Mouse (Mus musculus) cerebellum, adult 11-12 months (tissue): Measurements from ENCODE around the gene Mink1.
"Not testable (repeated sequence)": the region's sequence is repeated elsewhere in the genome, so short reads cannot be mapped to it uniquely, and the experiment has no call there.

Source experiments
- DNase-seq: peaks from one replicate; pipeline ENCODE4 v3.0.0; 2022

The Mink1 gene

DNA sequence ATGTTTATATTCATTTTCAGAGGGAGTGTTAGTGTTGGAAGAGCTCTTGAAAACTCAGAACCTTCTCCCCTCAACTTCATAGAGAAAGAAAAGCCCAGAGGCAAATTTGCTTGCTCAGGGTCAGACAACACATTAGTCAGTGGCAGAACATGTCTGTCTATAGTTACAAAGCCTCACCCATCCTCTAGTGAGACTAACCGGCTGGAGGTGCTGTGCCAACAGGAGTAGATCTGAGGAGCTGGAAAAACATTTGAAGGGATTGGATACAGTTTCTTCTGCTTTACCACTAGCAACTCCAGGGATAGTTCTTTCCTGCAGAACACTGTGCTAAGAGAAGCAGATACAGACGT lies 769 bp upstream of the Mink1 start:
- DNase-seq: no peak

DNA sequence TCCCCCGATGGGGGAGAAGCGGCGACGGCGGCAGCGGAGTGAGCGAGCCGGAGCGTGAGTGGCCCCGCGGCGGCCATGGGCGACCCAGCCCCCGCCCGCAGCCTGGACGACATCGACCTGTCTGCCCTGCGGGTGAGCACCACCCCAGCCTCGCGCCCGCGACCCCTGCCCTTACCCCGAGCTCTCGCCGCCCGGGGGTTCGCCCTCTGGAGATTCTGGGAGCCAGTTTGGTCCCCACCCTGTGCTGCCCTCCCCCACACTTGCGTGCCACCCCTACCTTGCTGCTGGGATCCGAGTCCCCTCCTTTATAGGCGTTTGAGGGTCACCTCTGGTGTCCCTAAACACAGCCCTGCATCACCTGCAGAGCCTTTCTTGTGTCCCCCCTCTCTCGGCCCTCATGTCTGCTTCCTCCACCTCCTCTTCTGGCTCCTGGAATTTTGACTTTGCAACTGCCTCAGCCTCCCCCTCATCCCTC lies 351 bp downstream of the Mink1 start:
- DNase-seq: no peak

GRCm38 (mm10) chr11:70563470-70564275 lies 992 bp downstream of the Mink1 start:
- DNase-seq: peak; percentile 30

DNA sequence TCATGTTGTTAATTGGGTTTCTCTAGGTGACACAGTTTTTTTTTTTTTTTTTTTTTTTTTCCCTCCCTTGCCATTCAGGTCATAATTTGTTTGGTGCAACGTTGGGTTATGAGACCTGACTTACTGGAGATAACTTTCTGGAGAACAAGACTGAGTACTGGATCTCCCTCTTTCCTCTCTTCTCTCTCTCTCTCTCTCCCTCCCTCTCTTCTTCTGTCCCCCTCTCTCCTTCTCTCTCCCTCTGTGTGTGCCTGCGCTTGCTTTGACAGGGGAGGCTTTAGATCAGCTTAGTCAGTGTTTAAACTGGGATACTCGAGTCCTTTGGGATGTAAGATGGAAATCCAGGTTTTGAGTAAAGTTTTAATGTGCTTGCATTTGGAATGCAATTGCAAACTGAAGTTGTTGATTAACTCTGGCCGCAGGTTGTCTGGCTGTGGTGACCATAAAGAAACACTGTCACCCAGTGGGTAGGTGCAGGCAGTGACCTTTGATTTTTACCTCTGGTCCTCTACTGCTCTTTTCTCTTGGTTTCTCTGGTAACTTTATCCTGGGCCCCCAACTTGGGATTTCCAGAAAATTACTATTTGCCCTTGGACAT lies 1.7 kb downstream of the Mink1 start:
- DNase-seq: no peak

GRCm38 (mm10) chr11:70566586-70566985 lies 3.9 kb downstream of the Mink1 start:
- DNase-seq: no peak

DNA sequence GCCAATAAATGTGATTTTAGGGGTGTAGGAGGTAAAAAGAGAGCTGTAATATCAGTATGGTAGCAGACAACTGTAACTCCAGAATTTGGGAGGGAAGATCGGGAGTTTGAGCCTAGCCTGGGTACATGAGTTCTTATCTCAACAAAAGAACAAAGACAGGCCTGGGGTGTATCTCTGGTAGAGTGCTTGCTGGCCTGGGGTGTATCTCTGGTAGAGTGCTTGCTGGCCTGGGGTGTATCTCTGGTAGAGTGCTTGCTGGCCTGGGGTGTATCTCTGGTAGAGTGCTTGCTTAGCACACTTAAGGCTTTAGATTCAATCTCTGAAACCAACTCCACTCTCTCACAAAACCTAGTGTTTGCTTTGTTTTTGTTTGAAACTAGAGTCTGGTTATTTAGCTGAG lies 7.9 kb downstream of the Mink1 start:
- DNase-seq: not testable (repeated sequence)

GRCm38 (mm10) chr11:70571641-70572040 lies 9.0 kb downstream of the Mink1 start:
- DNase-seq: no peak

- DNase-seq: no peak
Observed at GRCm38 (mm10) chr11:70572348-70572902, 9.7 kb downstream of the Mink1 start.

GRCm38 (mm10) chr11:70573872-70574271 lies 11.2 kb downstream of the Mink1 start:
- DNase-seq: no peak

DNA sequence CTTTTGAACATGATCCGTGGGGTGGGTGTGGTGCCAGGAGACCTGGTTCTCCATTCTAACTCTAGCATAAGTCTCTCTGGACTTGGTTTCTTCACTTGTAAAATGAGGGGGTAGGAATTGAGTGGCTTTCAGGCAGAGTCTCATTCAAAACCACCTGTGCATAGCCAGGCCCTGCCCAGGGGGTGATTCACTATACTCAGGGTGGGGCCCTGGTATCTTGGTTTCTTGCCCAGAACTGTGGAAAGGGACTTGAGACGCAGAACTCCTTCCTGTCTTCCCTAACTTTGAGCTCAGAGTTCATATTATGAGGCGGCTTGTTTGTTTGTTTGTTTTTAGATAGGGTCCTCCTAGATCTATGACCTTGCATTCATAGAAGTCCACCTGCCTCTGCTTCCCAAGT lies 14.5 kb downstream of the Mink1 start:
- DNase-seq: no peak

GRCm38 (mm10) chr11:70578962-70579361 lies 16.3 kb downstream of the Mink1 start:
- DNase-seq: no peak

GRCm38 (mm10) chr11:70579710-70580357 lies 17.2 kb downstream of the Mink1 start:
- DNase-seq: no peak

- no peak for DNase-seq
Observed at GRCm38 (mm10) chr11:70580358-70580720, 17.7 kb downstream of the Mink1 start.

- DNase-seq: no peak
Observed at GRCm38 (mm10) chr11:70580921-70581320, 18.2 kb downstream of the Mink1 start.

DNA sequence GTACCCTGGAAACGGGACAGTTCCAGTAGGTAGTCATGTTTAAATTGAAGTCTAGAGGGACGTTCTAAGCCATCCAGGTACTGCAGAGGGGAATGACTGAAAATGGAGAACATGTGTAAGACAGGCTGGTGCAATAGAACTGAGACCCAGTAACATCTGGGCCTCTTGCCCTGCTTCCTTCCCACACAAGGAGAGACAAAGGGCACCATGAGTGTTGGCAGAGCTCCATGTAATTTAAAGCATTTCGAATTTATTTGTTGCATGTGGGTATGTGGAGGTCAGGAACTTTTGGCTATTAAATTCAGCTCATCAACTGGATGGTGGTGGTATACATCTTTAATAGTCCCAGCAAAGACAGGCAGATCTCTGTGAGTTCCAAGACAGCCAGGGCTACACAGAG lies 19.5 kb downstream of the Mink1 start:
- DNase-seq: no peak

DNA sequence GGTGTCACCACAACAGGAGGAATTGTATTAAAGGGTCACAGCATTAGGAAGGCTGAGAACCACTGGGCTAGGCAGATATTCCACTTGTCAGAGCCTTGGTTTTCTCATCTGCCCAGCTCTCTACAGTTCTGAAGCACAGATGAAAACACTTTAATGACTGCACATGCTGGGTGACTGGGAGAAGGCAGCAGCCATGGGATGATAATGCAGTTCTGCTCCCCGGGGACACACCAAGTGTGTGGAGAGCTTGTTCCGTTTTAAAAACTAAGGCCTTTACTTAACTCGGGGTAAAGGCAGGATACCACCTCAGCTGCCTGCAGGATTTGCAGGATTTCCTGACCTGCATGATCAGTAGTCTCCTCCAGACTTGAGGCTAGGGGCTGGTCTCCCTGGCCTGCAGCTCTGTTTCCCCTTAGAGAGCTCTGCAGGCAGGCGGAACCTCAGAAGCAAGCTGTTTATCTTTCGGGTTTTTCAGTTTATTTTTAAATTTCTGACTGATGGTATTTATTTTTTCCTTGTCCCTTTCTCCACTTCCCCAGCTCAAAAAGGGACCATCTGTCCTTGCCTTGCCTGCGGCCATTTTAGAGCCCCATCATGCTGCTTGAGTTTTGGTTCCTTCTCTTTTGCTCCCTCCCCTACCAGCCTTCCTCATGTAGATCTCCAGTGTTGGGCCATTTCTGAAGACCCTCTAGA lies 20.5 kb downstream of the Mink1 start:
- no peak for DNase-seq

- DNase-seq: no peak
Observed at GRCm38 (mm10) chr11:70583775-70584174, 21.1 kb downstream of the Mink1 start.

DNA sequence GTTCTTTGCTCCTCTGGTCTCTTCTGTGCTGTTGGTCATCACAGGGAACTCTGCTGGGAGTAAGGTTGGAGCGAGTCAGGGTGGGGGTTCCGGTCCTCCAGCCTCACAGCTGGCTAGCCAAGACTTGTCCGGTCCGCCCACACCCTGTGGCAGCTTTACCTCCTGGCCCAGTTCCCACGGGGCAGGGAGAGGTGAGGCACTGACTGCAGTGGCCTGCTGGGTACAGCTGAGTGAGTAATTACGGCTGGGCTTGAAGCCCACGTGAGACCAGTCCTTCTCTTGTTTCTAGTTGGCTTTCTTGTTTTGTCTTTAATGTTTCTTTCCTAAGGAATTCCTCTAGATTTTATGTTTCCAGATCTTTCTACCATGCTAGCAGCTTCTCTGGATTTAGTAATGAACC lies 22.8 kb downstream of the Mink1 start:
- DNase-seq: peak; percentile 45

GRCm38 (mm10) chr11:70586261-70586660 lies 23.6 kb downstream of the Mink1 start:
- no peak for DNase-seq

DNA sequence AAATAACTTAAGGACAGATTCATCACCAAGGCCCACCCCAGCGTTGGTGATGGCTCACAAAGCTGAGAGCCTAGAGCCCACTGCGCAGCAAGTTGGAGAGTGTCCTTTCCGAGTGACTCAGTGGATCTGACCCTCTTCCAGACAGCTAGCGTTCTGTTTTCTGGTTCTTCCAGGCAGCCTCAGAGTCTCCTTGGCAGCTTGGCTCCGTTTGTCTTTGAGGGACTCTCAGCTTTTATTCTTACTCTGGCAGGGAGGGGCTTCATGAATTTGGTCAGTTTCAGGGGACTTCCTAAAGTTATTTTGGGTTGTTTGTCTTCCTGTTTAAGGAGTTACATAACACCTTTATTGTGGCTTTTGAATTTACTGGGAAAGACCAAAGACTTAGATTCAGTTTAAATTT lies 24.3 kb downstream of the Mink1 start:
- DNase-seq: no peak

- no peak for DNase-seq
Observed at GRCm38 (mm10) chr11:70591733-70592132, 29.1 kb downstream of the Mink1 start.

- no peak for DNase-seq
Observed at GRCm38 (mm10) chr11:70594253-70594989, 31.7 kb downstream of the Mink1 start.

GRCm38 (mm10) chr11:70595638-70596037 lies 33.0 kb downstream of the Mink1 start:
- no peak for DNase-seq
